In genomic region chr7:140127911-140128310, GRCm38 (mm10) we compare ENCODE assay signal across 28 mouse cellular contexts. TPM values are rescaled to one million over a fixed set of nuclear protein-coding genes. Genes with fewer than 3 reads are reported as not detected.
DNase-seq lines count a peak whose midpoint lies in the region; ATAC-seq and TF ChIP-seq lines count a peak whose summit lies in the region.
"Had no signal": no experiment of that assay in that cellular context is flagged by ENCODE, and none has a peak within 500 bp of the region (broad histone marks: within the 10 kb centered on the region; RNA-seq: fewer than 3 reads in every experiment).

No protein-coding gene starts in this region.

- H3K36me3 ChIP-seq in liver, adult 2 months (ENCODE audit: control insufficient read depth, insufficient read depth, low read length): peaks cover 36% of the 10 kb centered on the region
- peaks cover 20% of the 10 kb centered on the region for H3K36me3 ChIP-seq in liver, postnatal 0 days (replicated peaks; ENCODE audit: insufficient read depth, low read length)
- peaks cover 17% of the 10 kb centered on the region for H3K36me3 ChIP-seq in macrophage (ENCODE audit: inconsistent target)

- no peaks in the 10 kb centered on the region for H3K9me3 ChIP-seq in liver, postnatal 0 days (ENCODE audit: low read length)
- H3K9me3 ChIP-seq: forebrain, embryonic 10.5 days; forebrain, embryonic 13.5 days; heart, embryonic 12.5 days; heart, embryonic 15.5 days; hindbrain, embryonic 10.5 days; hindbrain, embryonic 13.5 days; intestine, embryonic 15.5 days had no signal

- no peak for TF ChIP-seq EP300 in liver, postnatal 0 days (IDR thresholded peaks at IDR 0.05; ENCODE audit: low read depth)

- no peak overlapping the region for H3K4me2 ChIP-seq in liver, postnatal 0 days (ENCODE audit: low read depth, low read length)
- H3K4me2 ChIP-seq: forebrain, embryonic 13.5 days; heart, embryonic 12.5 days; heart, embryonic 15.5 days; hindbrain, embryonic 13.5 days had no signal

- H3K4me1 ChIP-seq in liver, adult 2 months (ENCODE audit: control insufficient read depth, insufficient read depth, low read length): peaks cover 8% of the 10 kb centered on the region
- peaks cover 16% of the 10 kb centered on the region for H3K4me1 ChIP-seq in liver, postnatal 0 days (ENCODE audit: insufficient read depth)
- H3K4me1 ChIP-seq in bone marrow macrophage, adult 2 months (ENCODE audit: control insufficient read depth, insufficient read depth, low read length): peaks cover 30% of the 10 kb centered on the region

- no peak for TF ChIP-seq POLR2A in liver, adult 2 months (IDR thresholded peaks at IDR 0.05; ENCODE audit: extremely low read depth, insufficient read depth, low read length)
- no peak for TF ChIP-seq POLR2A in bone marrow macrophage, adult 2 months (IDR thresholded peaks at IDR 0.05; ENCODE audit: borderline replicate concordance, low read depth, low read length)

- no peak overlapping the region for H3K27ac ChIP-seq in liver, adult 2 months (replicated peaks; ENCODE audit: insufficient read depth, low read depth, low read length)
- no peak overlapping the region for H3K27ac ChIP-seq in liver, postnatal 0 days (ENCODE audit: low read depth)
- H3K27ac ChIP-seq in bone marrow macrophage, adult 2 months (ENCODE audit: insufficient read depth, low read depth, low read length): peak overlapping the region; percentile 96
- H3K27ac ChIP-seq in macrophage: peak overlapping the region; percentile 94
- H3K27ac ChIP-seq: forebrain, embryonic 10.5 days; forebrain, embryonic 13.5 days; heart, adult 2 months; heart, embryonic 15.5 days; hindbrain, embryonic 10.5 days; hindbrain, embryonic 13.5 days; intestine, embryonic 15.5 days had no signal

- H3K79me2 ChIP-seq in liver, adult 2 months (ENCODE audit: control insufficient read depth, insufficient read depth, low read length): no peaks in the 10 kb centered on the region; the same call in 1 of the 2 replicates
- peaks cover 30% of the 10 kb centered on the region; the same call in 1 of the 2 replicates for H3K79me2 ChIP-seq in macrophage (ENCODE audit: inconsistent target)

- TF ChIP-seq CTCF in liver, adult 2 months (IDR thresholded peaks at IDR 0.05; ENCODE audit: low read depth, low read length): no peak
- no peak for TF ChIP-seq CTCF in liver, postnatal 0 days (IDR thresholded peaks at IDR 0.05; ENCODE audit: low read depth)
- TF ChIP-seq CTCF in bone marrow macrophage, adult 2 months (IDR thresholded peaks at IDR 0.05; ENCODE audit: low read depth, low read length): no peak

- H3K4me3 ChIP-seq in liver, adult 2 months (ENCODE audit: insufficient read depth, low read depth, low read length): no peak overlapping the region
- no peak overlapping the region for H3K4me3 ChIP-seq in liver, postnatal 0 days (ENCODE audit: low read depth, low read length)
- peak overlapping the region; percentile 36 for H3K4me3 ChIP-seq in bone marrow macrophage, adult 2 months (ENCODE audit: insufficient read depth, low read length)
- no peak overlapping the region; the same call in 1 of the 2 replicates for H3K4me3 ChIP-seq in macrophage (ENCODE audit: inconsistent target)
- H3K4me3 ChIP-seq: forebrain, embryonic 10.5 days; forebrain, embryonic 13.5 days; heart, adult 2 months; heart, embryonic 12.5 days; heart, embryonic 15.5 days; hindbrain, embryonic 10.5 days; hindbrain, embryonic 13.5 days; intestine, embryonic 15.5 days had no signal

- ATAC-seq in liver, postnatal 0 days: no peak
- ATAC-seq: activated CD4-positive, CD25-positive, alpha-beta regulatory T cell, adult 4 months; CD4-positive, CD25-positive, alpha-beta regulatory T cell, adult 4 months; forebrain, embryonic 13.5 days; forebrain, embryonic 16.5 days; hindbrain, embryonic 16.5 days; intestine, embryonic 15.5 days had no signal

- WGBS in liver, adult 2 months: 85% methylated on average over 2 of the region's 2 CpGs
- WGBS in liver, postnatal 0 days (ENCODE audit: insufficient replicate concordance): 32% methylated on average over 2 of the region's 2 CpGs
- 0% methylated on average over 2 of the region's 2 CpGs for WGBS in macrophage (ENCODE audit: missing documents)

- no peaks in the 10 kb centered on the region for H3K27me3 ChIP-seq in liver, adult 2 months (ENCODE audit: control insufficient read depth, insufficient read depth, low read length)
- H3K27me3 ChIP-seq in liver, postnatal 0 days (ENCODE audit: insufficient read depth, low read length): no peaks in the 10 kb centered on the region
- H3K27me3 ChIP-seq: forebrain, embryonic 13.5 days; heart, embryonic 12.5 days; heart, embryonic 15.5 days; hindbrain, embryonic 13.5 days; intestine, embryonic 15.5 days had no signal

- peak; percentile 34 for DNase-seq in liver, adult 2 months (ENCODE audit: extremely low read depth, low read depth, low spot score)
- no peak for DNase-seq in liver, postnatal 0 days
- DNase-seq in B cell, adult 2 months: no peak
- DNase-seq in gastrocnemius, postnatal 10 days: no peak
- DNase-seq: adrenal gland, adult 8-10 months; adrenal gland, postnatal 25 days; cerebellum, adult 11 months; cerebellum, adult 2 months; cerebellum, postnatal 10 days; gastrocnemius, postnatal 14 days; heart, adult 2 months; heart, postnatal 10 days; heart, postnatal 36 days; kidney, adult 11 months had no signal

- no peak overlapping the region for H3K9ac ChIP-seq in liver, adult 2 months (ENCODE audit: low read depth, low read length)
- H3K9ac ChIP-seq in liver, postnatal 0 days (replicated peaks): no peak overlapping the region
- H3K9ac ChIP-seq: forebrain, embryonic 13.5 days; heart, embryonic 12.5 days; heart, embryonic 15.5 days; hindbrain, embryonic 13.5 days; intestine, embryonic 15.5 days had no signal

RNA-seq across cellular contexts. Expression of gene Mtg1, which starts 9.5 kb away (rescaled TPM):
- 17.4 and 19.3 TPM in 2 replicates for total RNA-seq in liver, adult 2 months (2014; rRNA removed)
- polyA plus RNA-seq in liver, adult 2 months (2012; rRNA removed): 24.7 and 29.7 TPM in 2 replicates
- 17.9 and 18.4 TPM in 2 replicates for polyA plus RNA-seq in liver, postnatal 0 days (2015; fragmentation: Nextera tagmentation; extraction: Ambion mirVana)
- polyA plus RNA-seq in bone marrow macrophage, adult 2 months (2012; ENCODE audit: insufficient read depth, insufficient read length, missing spikeins): 10.5 and 10.8 TPM in 2 replicates
- total RNA-seq in macrophage (2018; cell fraction: chromatin; rRNA removed): 10 to 100 TPM in 19 of 26 experiments, 1 to 10 TPM in 7; 2.3 to 34.5 (median 16.5) TPM
- 10 to 100 TPM in 5 of 26 experiments, 1 to 10 TPM in 21; 5.8 to 11.4 (median 8.5) TPM for total RNA-seq in macrophage (2018; cell fraction: cytosol; rRNA removed)
- total RNA-seq in macrophage (2018; cell fraction: nucleus; rRNA removed): 10 to 100 TPM in 14 of 26 experiments, 1 to 10 TPM in 12; 2.8 to 23.3 (median 11.4) TPM
- polyA plus RNA-seq in macrophage (2018): 8.3 to 14.7 TPM (median 9.4 TPM) in 3 replicates
- 10 to 100 TPM; 21.9 to 23.5 TPM for total RNA-seq in gastrocnemius, postnatal 10 days (2021)

RNA-seq across cellular contexts. Expression of gene Echs1, which starts 11.6 kb away (rescaled TPM):
- 411 and 412 TPM in 2 replicates for total RNA-seq in liver, adult 2 months (2014; rRNA removed)
- polyA plus RNA-seq in liver, adult 2 months (2012; rRNA removed): 271 and 349 TPM in 2 replicates
- 194 and 203 TPM in 2 replicates for polyA plus RNA-seq in liver, postnatal 0 days (2015; fragmentation: Nextera tagmentation; extraction: Ambion mirVana)
- polyA plus RNA-seq in bone marrow macrophage, adult 2 months (2012; ENCODE audit: insufficient read depth, insufficient read length, missing spikeins): 44.9 and 45.7 TPM in 2 replicates
- 10 to 100 TPM in 15 of 26 experiments, 1 to 10 TPM in 11; 1.7 to 60.8 (median 15.1) TPM for total RNA-seq in macrophage (2018; cell fraction: chromatin; rRNA removed)
- total RNA-seq in macrophage (2018; cell fraction: cytosol; rRNA removed): 10 to 100 TPM; 51.2 to 86.3 (median 69.8) TPM
- 10 to 100 TPM in 24 of 26 experiments, 1 to 10 TPM in 2; 9.1 to 65.3 (median 18.1) TPM for total RNA-seq in macrophage (2018; cell fraction: nucleus; rRNA removed)
- 47.2 to 96.9 TPM (median 73.4 TPM) in 3 replicates for polyA plus RNA-seq in macrophage (2018)
- total RNA-seq in gastrocnemius, postnatal 10 days (2021): 10 to 100 TPM; 83.5 to 93.1 TPM

RNA-seq across cellular contexts. Expression of gene Paox, which starts 12.3 kb away (rescaled TPM):
- total RNA-seq in liver, adult 2 months (2014; rRNA removed): 86.9 and 87.5 TPM in 2 replicates
- polyA plus RNA-seq in liver, adult 2 months (2012; rRNA removed): 59.1 and 67.7 TPM in 2 replicates
- 14.0 and 17.5 TPM in 2 replicates for polyA plus RNA-seq in liver, postnatal 0 days (2015; fragmentation: Nextera tagmentation; extraction: Ambion mirVana)
- polyA plus RNA-seq in bone marrow macrophage, adult 2 months (2012; ENCODE audit: insufficient read depth, insufficient read length, missing spikeins): 20.1 and 25.9 TPM in 2 replicates
- total RNA-seq in macrophage (2018; cell fraction: chromatin; rRNA removed): 10 to 100 TPM in 16 of 26 experiments, 1 to 10 TPM in 10; 1.7 to 40.7 (median 15.8) TPM
- total RNA-seq in macrophage (2018; cell fraction: cytosol; rRNA removed): 10 to 100 TPM; 22.2 to 45.6 (median 39.0) TPM
- 10 to 100 TPM in 25 of 26 experiments, 1 to 10 TPM in 1; 9.6 to 58.6 (median 35.6) TPM for total RNA-seq in macrophage (2018; cell fraction: nucleus; rRNA removed)
- 20.7 to 41.5 TPM (median 38.8 TPM) in 3 replicates for polyA plus RNA-seq in macrophage (2018)
- total RNA-seq in gastrocnemius, postnatal 10 days (2021): 1 to 10 TPM; 4.7 to 4.8 TPM

RNA-seq across cellular contexts. Expression of gene Fuom, which starts 25.7 kb away (rescaled TPM):
- 68.6 and 72.7 TPM in 2 replicates for total RNA-seq in liver, adult 2 months (2014; rRNA removed)
- 63.0 and 77.5 TPM in 2 replicates for polyA plus RNA-seq in liver, adult 2 months (2012; rRNA removed)
- 75.8 and 88.9 TPM in 2 replicates for polyA plus RNA-seq in liver, postnatal 0 days (2015; fragmentation: Nextera tagmentation; extraction: Ambion mirVana)
- polyA plus RNA-seq in bone marrow macrophage, adult 2 months (2012; ENCODE audit: insufficient read depth, insufficient read length, missing spikeins): 19.0 and 22.5 TPM in 2 replicates
- total RNA-seq in macrophage (2018; cell fraction: chromatin; rRNA removed): 10 to 100 TPM in 5 of 26 experiments, 1 to 10 TPM in 19, under 1 TPM in 1, not detected in 1; 0.37 to 15.1 (median 6.4) TPM
- total RNA-seq in macrophage (2018; cell fraction: cytosol; rRNA removed): 10 to 100 TPM in 4 of 26 experiments, 1 to 10 TPM in 22; 5.7 to 10.6 (median 8.4) TPM
- total RNA-seq in macrophage (2018; cell fraction: nucleus; rRNA removed): 1 to 10 TPM; 1.6 to 8.8 (median 3.9) TPM
- polyA plus RNA-seq in macrophage (2018): 7.9 to 11.8 TPM (median 11.6 TPM) in 3 replicates
- 10 to 100 TPM; 31.2 TPM for total RNA-seq in gastrocnemius, postnatal 10 days (2021)

RNA-seq across cellular contexts. Expression of gene Sprn, which starts 26.8 kb away (rescaled TPM):
- total RNA-seq in liver, adult 2 months (2014; rRNA removed): 1.4 and 1.5 TPM in 2 replicates
- polyA plus RNA-seq in liver, adult 2 months (2012; rRNA removed): 1.3 and 1.7 TPM in 2 replicates
- polyA plus RNA-seq in liver, postnatal 0 days (2015; fragmentation: Nextera tagmentation; extraction: Ambion mirVana): 0.08 TPM in 2 replicates
- not detected in 2 replicates for polyA plus RNA-seq in bone marrow macrophage, adult 2 months (2012; ENCODE audit: insufficient read depth, insufficient read length, missing spikeins)
- total RNA-seq in macrophage (2018; cell fraction: chromatin; rRNA removed): not detected
- total RNA-seq in macrophage (2018; cell fraction: cytosol; rRNA removed): not detected
- total RNA-seq in macrophage (2018; cell fraction: nucleus; rRNA removed): not detected
- not detected in 3 replicates for polyA plus RNA-seq in macrophage (2018)
- total RNA-seq in gastrocnemius, postnatal 10 days (2021): under 1 TPM; 0.56 to 0.61 TPM
- polyA plus RNA-seq: activated CD4-positive, CD25-positive, alpha-beta regulatory T cell, adult 4 months; C2C12; CD4-positive, CD25-positive, alpha-beta regulatory T cell, adult 4 months had no signal

Comparison
In these comparisons a context has a peak if more than half of its experiments do, and no peak if none do; other contexts are left out.
1. H3K27ac ChIP-seq: peak in bone marrow macrophage, adult 2 months (single experiment) and macrophage (single experiment); none in liver, adult 2 months (single experiment) and liver, postnatal 0 days (single experiment).